Mouse (Mus musculus) heart, embryonic 16.5 days (tissue): ENCODE data around the gene P2ry12. TPM values are rescaled to one million over a fixed set of nuclear protein-coding genes. Genes with fewer than 3 reads are reported as not detected.

Source experiments
- ATAC-seq: fragments of 200-750 bp; cut with Nextera tagmentation; replicated peaks from 2 replicates; pipeline ENCODE4 v1.8.0; 2017; ENCODE audit warnings: moderate number of reproducible peaks; ENCODE audit not compliant: insufficient read depth, low FRiP score; ENCODE audit errors: extremely low read depth
- H3K27ac ChIP-seq: fragments of 300-500 bp; sonication (generic); 2 replicates; pipeline ENCODE4 v1.5.1; 2014; ENCODE audit warnings: mild to moderate bottlenecking, low read length, control low read depth, moderate library complexity
- H3K27me3 ChIP-seq: fragments of 300-500 bp; sonication (generic); 2 replicates; pipeline ENCODE4 v1.6.1; 2014; ENCODE audit warnings: low read length, mixed read lengths; ENCODE audit not compliant: control insufficient read depth, insufficient read depth
- H3K36me3 ChIP-seq: fragments of 300-500 bp; sonication (generic); 2 replicates; pipeline ENCODE4 v1.6.1; 2014; ENCODE audit not compliant: control insufficient read depth, insufficient read depth
- H3K4me1 ChIP-seq: fragments of 300-500 bp; sonication (generic); 2 replicates; pipeline ENCODE4 v1.6.1; 2014; ENCODE audit warnings: low read length, mixed read lengths; ENCODE audit not compliant: control insufficient read depth, insufficient read depth
- H3K4me2 ChIP-seq: fragments of 300-500 bp; sonication (generic); 2 replicates; pipeline ENCODE4 v1.6.1; 2014; ENCODE audit warnings: low read depth, mild to moderate bottlenecking, control low read depth, low read length
- H3K4me3 ChIP-seq: fragments of 300-500 bp; sonication (generic); 2 replicates; pipeline ENCODE4 v1.5.1; 2014; ENCODE audit warnings: mild to moderate bottlenecking, control low read depth, low read length
- H3K9ac ChIP-seq: fragments of 300-500 bp; sonication (generic); 2 replicates; pipeline ENCODE4 v1.6.1; 2014; ENCODE audit warnings: low read length, control low read depth
- H3K9me3 ChIP-seq: fragments of 300-500 bp; sonication (generic); replicated peaks from 2 replicates; pipeline ENCODE4 v1.6.1; 2016; ENCODE audit warnings: low read length; ENCODE audit not compliant: control insufficient read depth
- WGBS: fragments of 180-500 bp; shearing (Covaris S2); extraction: QIAGEN DNeasy Blood & Tissue Kit; methylation state at CpG from one replicate; pipeline ENCODE4 v1.1.7; 2014; 5-methylcytosine and 5-hydroxymethylcytosine counted together
- polyA plus RNA-seq: library from polyadenylated mRNA; unstranded; fragments of >200 nt; fragmentation: Nextera tagmentation; extraction: Ambion mirVana; gene quantifications from 2 replicates; pipeline ENCODE4 v1.2.1, GENCODE M21; 2015

Gene P2ry12
- polyA plus RNA-seq: 0.94 and 1.0 TPM in 2 replicates

GRCm38 (mm10) chr3:59262704-59263103, at the start of gene P2ry12:
Gene P2ry12 (minus strand): TSS chr3:59262871.
- Histone ChIP-seq H3K4me1 (no peaks in the 10 kb centered on the region), H3K27ac (no peak within 1 kb of the TSS), H3K4me3 (no peak within 1 kb of the TSS), H3K9ac (no peak within 1 kb of the TSS), H3K9me3 (no peaks in the 10 kb centered on the region), H3K27me3 (no peaks in the 10 kb centered on the region), H3K36me3 (no peaks in the 10 kb centered on the region; the same call in 1 of the 2 replicates), H3K4me2 (no peak within 1 kb of the TSS)
- 71% methylated on average over 7 of the region's 7 CpGs for WGBS
- no peak for ATAC-seq

- no peaks in the 10 kb centered on the region for H3K4me1 ChIP-seq
- no peaks in the 10 kb centered on the region for H3K36me3 ChIP-seq
- H3K9me3 ChIP-seq: no peaks in the 10 kb centered on the region
- H3K4me2 ChIP-seq: no peak overlapping the region
- H3K9ac ChIP-seq: no peak overlapping the region
- no peak for ATAC-seq
- 92% methylated on average over 2 of the region's 2 CpGs for WGBS
- H3K27me3 ChIP-seq: no peaks in the 10 kb centered on the region
- no peak overlapping the region for H3K27ac ChIP-seq
- no peak overlapping the region for H3K4me3 ChIP-seq
These were observed 42.8 kb upstream of the P2ry12 start for GRCm38 (mm10) chr3:59305518-59305917.

DNA sequence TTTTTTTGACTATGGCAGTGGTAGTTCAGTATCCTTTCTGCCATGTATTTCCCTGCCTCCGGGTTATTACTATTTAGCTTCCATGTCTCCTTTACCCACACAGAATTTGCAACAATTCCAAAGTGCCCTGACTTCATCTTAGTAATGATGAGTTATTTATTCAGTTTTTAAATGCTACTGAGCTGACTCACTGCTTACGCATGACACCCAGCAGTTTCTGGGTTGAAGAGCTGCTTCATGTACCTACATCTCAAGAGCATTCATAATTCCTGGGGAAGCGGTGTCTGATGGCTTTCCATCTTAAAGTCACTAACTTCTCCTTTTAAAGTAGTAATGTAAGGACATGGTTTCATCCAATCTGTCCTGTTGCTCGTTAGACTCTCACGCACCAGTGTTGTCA, 42.3 kb upstream of the P2ry12 start:
- H3K4me2 ChIP-seq: no peak overlapping the region
- no peak for ATAC-seq
- H3K27me3 ChIP-seq: no peaks in the 10 kb centered on the region
- 90% methylated on average over 5 of the region's 5 CpGs for WGBS
- no peak overlapping the region for H3K4me3 ChIP-seq
- H3K36me3 ChIP-seq: no peaks in the 10 kb centered on the region
- H3K27ac ChIP-seq: no peak overlapping the region
- no peak overlapping the region for H3K9ac ChIP-seq
- H3K9me3 ChIP-seq: no peaks in the 10 kb centered on the region
- H3K4me1 ChIP-seq: no peaks in the 10 kb centered on the region

- no peak for ATAC-seq
These were observed 35.0 kb upstream of the P2ry12 start for GRCm38 (mm10) chr3:59297653-59298052.

DNA sequence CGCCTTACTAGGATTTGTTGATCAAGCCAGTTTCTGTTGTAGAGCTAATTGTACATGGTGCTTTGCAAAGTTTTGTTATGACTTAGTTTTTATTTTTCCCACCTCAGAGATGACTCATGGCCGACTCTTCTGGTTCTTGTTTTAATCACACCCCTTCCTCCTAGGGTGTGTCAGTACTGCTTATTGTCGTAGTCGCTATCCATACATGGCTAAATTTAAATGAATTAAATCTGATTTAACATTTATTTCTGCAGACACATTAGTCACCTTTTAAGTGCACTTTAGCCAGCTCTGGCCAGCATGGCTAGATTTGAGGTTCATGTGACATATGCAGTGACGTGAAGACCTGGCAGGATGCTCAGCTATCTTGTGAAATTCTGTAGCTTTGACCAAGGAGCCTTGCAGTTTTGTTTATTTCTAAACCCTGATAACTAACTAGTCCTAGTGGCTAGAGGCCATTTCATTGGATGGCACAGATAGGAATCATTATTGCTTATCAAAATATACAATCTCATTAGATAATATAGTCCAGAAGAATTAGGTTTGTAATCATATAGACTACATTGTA, 34.0 kb upstream of the P2ry12 start:
- Histone ChIP-seq H3K9ac (no peak overlapping the region), H3K4me1 (no peaks in the 10 kb centered on the region), H3K27ac (no peak overlapping the region), H3K36me3 (no peaks in the 10 kb centered on the region), H3K27me3 (no peaks in the 10 kb centered on the region), H3K4me2 (no peak overlapping the region), H3K4me3 (no peak overlapping the region), H3K9me3 (no peaks in the 10 kb centered on the region)
- ATAC-seq: no peak
- WGBS: 89% methylated on average over 5 of the region's 5 CpGs

More at GRCm38 (mm10) chr3:59297653-59298052, 35.0 kb upstream of the P2ry12 start:
- no peak overlapping the region for H3K9ac ChIP-seq
- H3K27ac ChIP-seq: no peak overlapping the region
- H3K36me3 ChIP-seq: no peaks in the 10 kb centered on the region
- H3K4me1 ChIP-seq: no peaks in the 10 kb centered on the region
- no peak overlapping the region for H3K4me3 ChIP-seq
- no peak overlapping the region for H3K4me2 ChIP-seq
- H3K9me3 ChIP-seq: no peaks in the 10 kb centered on the region
- WGBS: 84% methylated on average over 16 of the region's 16 CpGs
- no peaks in the 10 kb centered on the region for H3K27me3 ChIP-seq

GRCm38 (mm10) chr3:59295699-59296562, 33.3 kb upstream of the P2ry12 start:
- WGBS: 82% methylated on average over 16 of the region's 16 CpGs
- no peak overlapping the region for H3K9ac ChIP-seq
- no peaks in the 10 kb centered on the region for H3K9me3 ChIP-seq
- no peak for ATAC-seq
- no peaks in the 10 kb centered on the region for H3K27me3 ChIP-seq
- H3K4me2 ChIP-seq: no peak overlapping the region
- H3K27ac ChIP-seq: no peak overlapping the region
- no peak overlapping the region for H3K4me3 ChIP-seq
- H3K4me1 ChIP-seq: no peaks in the 10 kb centered on the region
- no peaks in the 10 kb centered on the region for H3K36me3 ChIP-seq

GRCm38 (mm10) chr3:59293437-59294199, 30.9 kb upstream of the P2ry12 start:
- WGBS: 79% methylated on average over 5 of the region's 5 CpGs
- H3K36me3 ChIP-seq: no peaks in the 10 kb centered on the region
- no peak overlapping the region for H3K4me3 ChIP-seq
- ATAC-seq: no peak
- H3K9ac ChIP-seq: no peak overlapping the region
- H3K27me3 ChIP-seq: no peaks in the 10 kb centered on the region
- H3K4me2 ChIP-seq: no peak overlapping the region
- no peaks in the 10 kb centered on the region for H3K4me1 ChIP-seq
- H3K27ac ChIP-seq: no peak overlapping the region
- H3K9me3 ChIP-seq: no peaks in the 10 kb centered on the region

- 62% methylated on average over 2 of the region's 2 CpGs for WGBS
- H3K27me3 ChIP-seq: no peaks in the 10 kb centered on the region
- no peak for ATAC-seq
- H3K27ac ChIP-seq: no peak overlapping the region
- H3K9ac ChIP-seq: no peak overlapping the region
- H3K4me1 ChIP-seq: no peaks in the 10 kb centered on the region
- no peak overlapping the region for H3K4me3 ChIP-seq
- no peaks in the 10 kb centered on the region for H3K36me3 ChIP-seq
- H3K9me3 ChIP-seq: no peaks in the 10 kb centered on the region
- H3K4me2 ChIP-seq: no peak overlapping the region
These were observed 27.9 kb upstream of the P2ry12 start for GRCm38 (mm10) chr3:59290551-59290950.

DNA sequence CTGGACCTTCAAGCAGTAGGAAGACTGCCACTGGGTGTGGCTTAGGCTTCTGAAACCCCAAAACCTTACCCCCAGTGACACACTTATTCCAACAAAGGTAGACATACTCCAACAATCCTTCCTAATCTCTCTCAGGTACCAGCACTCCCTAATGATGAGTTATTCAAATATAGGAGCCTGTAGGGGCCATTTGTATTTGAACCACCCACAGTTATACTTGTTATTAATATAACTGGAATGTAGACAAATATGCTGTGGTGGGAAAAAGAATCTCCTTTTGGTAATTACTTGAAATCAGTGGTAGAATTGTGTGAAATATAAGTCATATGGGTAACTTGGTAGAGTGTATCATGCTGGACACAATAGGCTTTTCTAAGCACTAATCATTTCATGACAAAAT, 15.9 kb upstream of the P2ry12 start:
- Histone ChIP-seq H3K36me3 (no peaks in the 10 kb centered on the region), H3K27ac (no peak overlapping the region), H3K9me3 (no peaks in the 10 kb centered on the region), H3K27me3 (no peaks in the 10 kb centered on the region), H3K4me2 (no peak overlapping the region), H3K9ac (no peak overlapping the region), H3K4me1 (no peaks in the 10 kb centered on the region), H3K4me3 (no peak overlapping the region)
- no peak for ATAC-seq
